Mouse (Mus musculus) neural tube, embryonic 10.5 days (tissue): ENCODE measurements around the gene Gtf3c1.

Experiments used
- DNase-seq: peaks from one replicate; pipeline ENCODE4 v3.0.0-alpha.2; 2017; ENCODE audit warnings: low spot score; ENCODE audit errors: extremely low spot score

Gene Gtf3c1

DNA sequence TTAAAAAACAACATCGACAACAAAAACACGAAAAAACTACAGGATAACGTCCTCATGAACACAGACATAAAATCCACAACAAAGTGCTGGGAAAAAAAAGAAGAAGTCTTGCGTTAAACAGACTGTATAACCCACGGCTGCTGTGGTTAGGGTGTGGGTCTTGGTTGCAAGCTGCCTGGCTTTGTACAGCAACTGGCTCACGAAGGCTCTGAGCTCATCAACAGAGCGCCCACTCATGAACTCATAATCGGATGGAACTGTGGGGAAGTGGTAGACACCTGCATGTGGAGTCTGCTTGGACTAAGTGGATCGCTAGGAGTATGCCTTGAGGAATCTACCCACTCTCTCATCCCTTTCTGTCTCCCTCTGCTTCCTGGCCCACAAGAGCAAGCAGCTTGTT lies 110.5 kb downstream of the Gtf3c1 start:
- no peak for DNase-seq

DNA sequence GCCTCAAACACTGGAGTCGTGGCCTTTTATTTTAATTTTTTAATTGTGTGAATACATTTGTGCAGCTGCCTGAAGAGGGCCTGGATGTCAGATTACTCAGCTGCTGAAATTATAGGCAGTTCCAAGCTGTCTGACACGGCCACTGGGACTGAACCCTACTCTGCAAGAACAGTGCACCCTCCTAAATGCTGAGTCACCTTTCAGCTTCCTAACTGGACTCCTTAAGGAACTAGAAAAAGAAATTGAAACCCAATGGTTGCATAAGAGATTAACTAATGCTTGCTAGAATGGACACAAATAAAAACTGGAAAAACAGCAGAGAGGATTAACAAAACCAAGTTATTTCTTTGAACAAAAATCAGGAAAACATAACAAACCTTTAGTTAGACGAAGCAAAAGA lies 111.2 kb downstream of the Gtf3c1 start:
- no peak for DNase-seq

- DNase-seq: no peak
Observed at GRCm38 (mm10) chr7:125593831-125594230, 113.7 kb downstream of the Gtf3c1 start.
